Mouse (Mus musculus): ENCODE data around the gene B3galt5.

GRCm38 (mm10) chr16:96322739-96323138 lies 87.1 kb downstream of the B3galt5 start:
- TF ChIP-seq POLR2A (IDR thresholded peaks at IDR 0.05; ENCODE audit: borderline replicate concordance, control insufficient read depth, low read depth, low read length) (no peak), CTCF (IDR thresholded peaks at IDR 0.05; ENCODE audit: control insufficient read depth, insufficient read depth, low read length) (no peak)

Data from bone marrow, adult 2 months (tissue).